Mouse (Mus musculus): Measurements from ENCODE around the gene Rasgrf1.

GRCm38 (mm10) chr9:89891534-89892293 is 18.0 kb upstream of the Rasgrf1 start:
- TF ChIP-seq TAL1 (IDR thresholded peaks at IDR 0.05; ENCODE audit: low read length) (no peak), GATA1 (IDR thresholded peaks at IDR 0.05; ENCODE audit: low read length) (no peak)

Data from erythroblast, embryonic 14.5 days (primary cell).